Mouse (Mus musculus): ENCODE data around the gene Kcnk13. TPM values are rescaled to one million over a fixed set of nuclear protein-coding genes. Genes with fewer than 3 reads are reported as not detected.

Kcnk13 gene
- 0.16 and 0.49 TPM in 2 replicates for total RNA-seq (2012; rRNA removed)

- Histone ChIP-seq H3K27ac (ENCODE audit: insufficient read depth, low read depth, low read length, poor library complexity, severe bottlenecking) (no peak within 1 kb of the TSS), H3K36me3 (ENCODE audit: control insufficient read depth, insufficient read depth, low read length, poor library complexity, severe bottlenecking) (no peaks in the 10 kb centered on the region), H3K9ac (ENCODE audit: insufficient read depth, low read depth, low read length, poor library complexity, severe bottlenecking) (no peak within 1 kb of the TSS), H3K9me3 (ENCODE audit: control insufficient read depth, insufficient read depth, low read depth, low read length) (no peaks in the 10 kb centered on the region), H3K4me3 (ENCODE audit: insufficient read depth in 1 of 2, low read depth in 1 of 2, low read length in 2 of 2, poor library complexity in 1 of 2, severe bottlenecking in 1 of 2) (peak within 1 kb of the TSS; percentile 52 to 56; a peak in 3 of 4 replicates), H3K4me1 (ENCODE audit: control insufficient read depth in 2 of 2, insufficient read depth in 2 of 2, low read length in 2 of 2, poor library complexity in 1 of 2) (peaks cover 0 to 8% of the 10 kb centered on the region in 2 experiments; a peak in 1 of 4 replicates)
- DNase-seq (ENCODE audit: low read depth, low spot score): peak; percentile 78
- in situ Hi-C loops (cut with MboI; ENCODE audit: low sequenced_read_pairs in 2 of 2, unreplicated experiment in 2 of 2): no loop called here
- TF ChIP-seq CHD2 (IDR thresholded peaks at IDR 0.05; ENCODE audit: low read depth, low read length): no peak
- no peak for TF ChIP-seq HCFC1 (IDR thresholded peaks at IDR 0.05; ENCODE audit: borderline replicate concordance, insufficient read depth, low read length)
- no peak for TF ChIP-seq ZNF384 (IDR thresholded peaks at IDR 0.05; ENCODE audit: low read depth, low read length)
- peak; percentile 30; the same call in 1 of the 2 replicates for TF ChIP-seq ZC3H11A (IDR thresholded peaks at IDR 0.05; ENCODE audit: borderline replicate concordance, low read depth, low read length)
- TF ChIP-seq MAFK (IDR thresholded peaks at IDR 0.05; ENCODE audit: insufficient read depth, low read depth, low read length): no peak
Observed at GRCm38 (mm10) chr12:99964301-99965202, at the start of gene Kcnk13. Kcnk13 (plus strand) TSS chr12:99964499.

GRCm38 (mm10) chr12:99917800-99918427 is 46.4 kb upstream of the Kcnk13 start:
- no peak for DNase-seq (ENCODE audit: low read depth, low spot score)
- H3K27ac ChIP-seq (ENCODE audit: insufficient read depth, low read depth, low read length, poor library complexity, severe bottlenecking): no peak overlapping the region
- in situ Hi-C loops (cut with MboI; ENCODE audit: low sequenced_read_pairs in 2 of 2, unreplicated experiment in 2 of 2): no loop called here
- no peak overlapping the region for H3K9ac ChIP-seq (ENCODE audit: insufficient read depth, low read depth, low read length, poor library complexity, severe bottlenecking)
- H3K36me3 ChIP-seq (ENCODE audit: control insufficient read depth, insufficient read depth, low read length, poor library complexity, severe bottlenecking): peaks cover 26% of the 10 kb centered on the region
- no peak for TF ChIP-seq HCFC1 (IDR thresholded peaks at IDR 0.05; ENCODE audit: borderline replicate concordance, insufficient read depth, low read length)
- TF ChIP-seq MAFK (IDR thresholded peaks at IDR 0.05; ENCODE audit: insufficient read depth, low read depth, low read length): no peak
- no peak for TF ChIP-seq ZNF384 (IDR thresholded peaks at IDR 0.05; ENCODE audit: low read depth, low read length)
- TF ChIP-seq ZC3H11A (IDR thresholded peaks at IDR 0.05; ENCODE audit: borderline replicate concordance, low read depth, low read length): no peak
- no peak for TF ChIP-seq CHD2 (IDR thresholded peaks at IDR 0.05; ENCODE audit: low read depth, low read length)
- no peaks in the 10 kb centered on the region for H3K9me3 ChIP-seq (ENCODE audit: control insufficient read depth, insufficient read depth, low read depth, low read length)
- no peak overlapping the region for H3K4me3 ChIP-seq (ENCODE audit: insufficient read depth in 1 of 2, low read depth in 1 of 2, low read length in 2 of 2, poor library complexity in 1 of 2, severe bottlenecking in 1 of 2)
- no peaks in the 10 kb centered on the region for H3K4me1 ChIP-seq (ENCODE audit: control insufficient read depth in 2 of 2, insufficient read depth in 2 of 2, low read length in 2 of 2, poor library complexity in 1 of 2)

GRCm38 (mm10) chr12:99919636-99920035 is 44.7 kb upstream of the Kcnk13 start:
- Histone ChIP-seq H3K4me3 (ENCODE audit: insufficient read depth in 1 of 2, low read depth in 1 of 2, low read length in 2 of 2, poor library complexity in 1 of 2, severe bottlenecking in 1 of 2) (no peak overlapping the region), H3K36me3 (ENCODE audit: control insufficient read depth, insufficient read depth, low read length, poor library complexity, severe bottlenecking) (peaks cover 17% of the 10 kb centered on the region)
- in situ Hi-C loops (cut with MboI; ENCODE audit: low sequenced_read_pairs in 2 of 2, unreplicated experiment in 2 of 2): no loop called here

GRCm38 (mm10) chr12:99921045-99921444 is 43.3 kb upstream of the Kcnk13 start:
- H3K9me3 ChIP-seq (ENCODE audit: control insufficient read depth, insufficient read depth, low read depth, low read length): no peaks in the 10 kb centered on the region
- TF ChIP-seq HCFC1 (IDR thresholded peaks at IDR 0.05; ENCODE audit: borderline replicate concordance, insufficient read depth, low read length) (no peak), ZC3H11A (IDR thresholded peaks at IDR 0.05; ENCODE audit: borderline replicate concordance, low read depth, low read length) (no peak), MAFK (IDR thresholded peaks at IDR 0.05; ENCODE audit: insufficient read depth, low read depth, low read length) (no peak), CHD2 (IDR thresholded peaks at IDR 0.05; ENCODE audit: low read depth, low read length) (no peak), ZNF384 (IDR thresholded peaks at IDR 0.05; ENCODE audit: low read depth, low read length) (no peak)
- in situ Hi-C loops (cut with MboI; ENCODE audit: low sequenced_read_pairs in 2 of 2, unreplicated experiment in 2 of 2): no loop called here
- 0 out of 4 replicates have a peak, but pooled peaks cover 0 to 3% of the 10 kb centered on the region in 2 experiments for H3K4me1 ChIP-seq (ENCODE audit: control insufficient read depth in 2 of 2, insufficient read depth in 2 of 2, low read length in 2 of 2, poor library complexity in 1 of 2)
- no peak overlapping the region for H3K27ac ChIP-seq (ENCODE audit: insufficient read depth, low read depth, low read length, poor library complexity, severe bottlenecking)
- no peak overlapping the region for H3K9ac ChIP-seq (ENCODE audit: insufficient read depth, low read depth, low read length, poor library complexity, severe bottlenecking)
- H3K4me3 ChIP-seq (ENCODE audit: insufficient read depth in 1 of 2, low read depth in 1 of 2, low read length in 2 of 2, poor library complexity in 1 of 2, severe bottlenecking in 1 of 2): no peak overlapping the region
- DNase-seq (ENCODE audit: low read depth, low spot score): no peak
- H3K36me3 ChIP-seq (ENCODE audit: control insufficient read depth, insufficient read depth, low read length, poor library complexity, severe bottlenecking): peaks cover 12% of the 10 kb centered on the region; the same call in 1 of the 2 replicates

More at GRCm38 (mm10) chr12:99919636-99920035, 44.7 kb upstream of the Kcnk13 start:
- H3K9ac ChIP-seq (ENCODE audit: insufficient read depth, low read depth, low read length, poor library complexity, severe bottlenecking): no peak overlapping the region
- TF ChIP-seq HCFC1 (IDR thresholded peaks at IDR 0.05; ENCODE audit: borderline replicate concordance, insufficient read depth, low read length) (no peak), CHD2 (IDR thresholded peaks at IDR 0.05; ENCODE audit: low read depth, low read length) (no peak)
- H3K27ac ChIP-seq (ENCODE audit: insufficient read depth, low read depth, low read length, poor library complexity, severe bottlenecking): no peak overlapping the region
- DNase-seq (ENCODE audit: low read depth, low spot score): no peak
- H3K9me3 ChIP-seq (ENCODE audit: control insufficient read depth, insufficient read depth, low read depth, low read length): no peaks in the 10 kb centered on the region
- 0 out of 4 replicates have a peak, but pooled peaks cover 0 to 3% of the 10 kb centered on the region in 2 experiments for H3K4me1 ChIP-seq (ENCODE audit: control insufficient read depth in 2 of 2, insufficient read depth in 2 of 2, low read length in 2 of 2, poor library complexity in 1 of 2)
